Mouse (Mus musculus) lung, embryonic 16.5 days (tissue): ENCODE results near the gene Foxp1. TPM values are rescaled to one million over a fixed set of nuclear protein-coding genes. Genes with fewer than 3 reads are reported as not detected.

Source experiments
- ATAC-seq: fragments of 200-750 bp; cut with Nextera tagmentation; 2 replicates; pipeline ENCODE4 v1.8.0; 2017; ENCODE audit warnings: low read depth, mild to moderate bottlenecking, moderate library complexity
- H3K27ac ChIP-seq: fragments of 300-500 bp; sonication (generic); 2 replicates; pipeline ENCODE4 v1.5.1; 2014; ENCODE audit warnings: mild to moderate bottlenecking, control low read depth, low read length
- H3K27me3 ChIP-seq: fragments of 300-500 bp; sonication (generic); 2 replicates; pipeline ENCODE4 v1.6.1; 2014; ENCODE audit warnings: low read depth, low read length, mixed read lengths; ENCODE audit not compliant: control insufficient read depth, insufficient read depth
- H3K36me3 ChIP-seq: fragments of 300-500 bp; sonication (generic); 2 replicates; pipeline ENCODE4 v1.6.1; 2014; ENCODE audit warnings: low read length; ENCODE audit not compliant: control insufficient read depth, insufficient read depth
- H3K4me1 ChIP-seq: fragments of 300-500 bp; sonication (generic); replicated peaks from 2 replicates; pipeline ENCODE4 v1.6.1; 2014; ENCODE audit warnings: low read length, mixed read lengths; ENCODE audit not compliant: control insufficient read depth, insufficient read depth
- H3K4me2 ChIP-seq: fragments of 300-500 bp; sonication (generic); 2 replicates; pipeline ENCODE4 v1.6.1; 2014; ENCODE audit warnings: low read depth, low read length, control low read depth
- H3K4me3 ChIP-seq: fragments of 300-500 bp; sonication (generic); 2 replicates; pipeline ENCODE4 v1.5.1; 2014; ENCODE audit warnings: mild to moderate bottlenecking, low read length, control low read depth
- H3K9ac ChIP-seq: fragments of 300-500 bp; sonication (generic); 2 replicates; pipeline ENCODE4 v1.6.1; 2014; ENCODE audit warnings: low read length, control low read depth
- H3K9me3 ChIP-seq: fragments of 300-500 bp; sonication (generic); 2 replicates; pipeline ENCODE4 v1.6.1; 2016; ENCODE audit warnings: low read length; ENCODE audit not compliant: control insufficient read depth
- WGBS: fragments of 180-500 bp; shearing (Covaris S2); extraction: QIAGEN DNeasy Blood & Tissue Kit; methylation state at CpG from one replicate; pipeline ENCODE4 v1.1.7; 2014; 5-methylcytosine and 5-hydroxymethylcytosine counted together
- polyA plus RNA-seq: library from polyadenylated mRNA; unstranded; fragments of >200 nt; fragmentation: Nextera tagmentation; extraction: Ambion mirVana; gene quantifications from 2 replicates; pipeline ENCODE4 v1.2.1, GENCODE M21; 2015

Foxp1 gene
- polyA plus RNA-seq, 1 experiment from 2014 or later, result 116 TPM

GRCm38 (mm10) chr6:99385059-99385604 lies 137.4 kb downstream of the Foxp1 start:
- H3K27ac ChIP-seq, result no peak overlapping the region
- 74% methylated on average over 2 of the region's 2 CpGs for WGBS
- no peak overlapping the region for H3K9ac ChIP-seq
- no peaks in the 10 kb centered on the region for H3K9me3 ChIP-seq
- ATAC-seq, result 0 out of 2 replicates have a peak, but pooled peaks have one; percentile 15
- no peaks in the 10 kb centered on the region for H3K27me3 ChIP-seq
- no peak overlapping the region for H3K4me2 ChIP-seq
- no peak overlapping the region for H3K4me3 ChIP-seq
- peaks cover 12% of the 10 kb centered on the region; the same call in 1 of the 2 replicates for H3K4me1 ChIP-seq
- H3K36me3 ChIP-seq, result no peaks in the 10 kb centered on the region

- peaks cover 14% of the 10 kb centered on the region; the same call in 1 of the 2 replicates for H3K4me1 ChIP-seq
- no peaks in the 10 kb centered on the region for H3K36me3 ChIP-seq
- H3K4me3 ChIP-seq, result no peak overlapping the region
- no peak overlapping the region for H3K27ac ChIP-seq
- no peaks in the 10 kb centered on the region for H3K27me3 ChIP-seq
- ATAC-seq, result no peak
- H3K9ac ChIP-seq, result no peak overlapping the region
- 51% methylated on average over 4 of the region's 4 CpGs for WGBS
- H3K4me2 ChIP-seq, result no peak overlapping the region
- no peaks in the 10 kb centered on the region for H3K9me3 ChIP-seq
These were observed 138.6 kb downstream of the Foxp1 start for GRCm38 (mm10) chr6:99383846-99384472.

GRCm38 (mm10) chr6:99380146-99380545 lies 142.4 kb downstream of the Foxp1 start:
- Histone ChIP-seq H3K4me1 (peaks cover 26% of the 10 kb centered on the region), H3K4me2 (no peak overlapping the region), H3K36me3 (no peaks in the 10 kb centered on the region), H3K4me3 (no peak overlapping the region), H3K9ac (no peak overlapping the region), H3K27ac (no peak overlapping the region), H3K27me3 (no peaks in the 10 kb centered on the region), H3K9me3 (no peaks in the 10 kb centered on the region)
- no peak for ATAC-seq
- 60% methylated on average over 5 of the region's 5 CpGs for WGBS

GRCm38 (mm10) chr6:99378997-99379710 lies 143.4 kb downstream of the Foxp1 start:
- H3K4me1 ChIP-seq, result peaks cover 35% of the 10 kb centered on the region
- WGBS, result 56% methylated on average over 7 of the region's 7 CpGs
- H3K4me2 ChIP-seq, result no peak overlapping the region
- H3K4me3 ChIP-seq, result no peak overlapping the region
- H3K27me3 ChIP-seq, result no peaks in the 10 kb centered on the region
- peak overlapping the region; percentile 60 for H3K27ac ChIP-seq
- H3K9ac ChIP-seq, result no peak overlapping the region
- no peaks in the 10 kb centered on the region for H3K9me3 ChIP-seq
- ATAC-seq, result peak; percentile 60
- no peaks in the 10 kb centered on the region for H3K36me3 ChIP-seq

- H3K4me1 ChIP-seq, result peaks cover 40% of the 10 kb centered on the region
- H3K9ac ChIP-seq, result no peak overlapping the region
- H3K4me3 ChIP-seq, result no peak overlapping the region
- H3K27me3 ChIP-seq, result no peaks in the 10 kb centered on the region
- H3K27ac ChIP-seq, result peak overlapping the region; percentile 10; the same call in 1 of the 2 replicates
- ATAC-seq, result no peak
- H3K36me3 ChIP-seq, result no peaks in the 10 kb centered on the region
- H3K9me3 ChIP-seq, result no peaks in the 10 kb centered on the region
- H3K4me2 ChIP-seq, result no peak overlapping the region
- WGBS, result 62% methylated on average over 4 of the region's 4 CpGs
These were observed 144.8 kb downstream of the Foxp1 start for GRCm38 (mm10) chr6:99377716-99378115.

- no peaks in the 10 kb centered on the region for H3K36me3 ChIP-seq
- no peaks in the 10 kb centered on the region for H3K9me3 ChIP-seq
- H3K4me3 ChIP-seq, result no peak overlapping the region
- 63% methylated on average over 2 of the region's 2 CpGs for WGBS
- no peak for ATAC-seq
- peaks cover 43% of the 10 kb centered on the region for H3K4me1 ChIP-seq
- H3K27me3 ChIP-seq, result no peaks in the 10 kb centered on the region
- 0 out of 2 replicates have a peak overlapping the region, but pooled peaks have one; percentile 21 for H3K9ac ChIP-seq
- H3K4me2 ChIP-seq, result no peak overlapping the region
- H3K27ac ChIP-seq, result peak overlapping the region; percentile 10; the same call in 1 of the 2 replicates
These were observed 145.4 kb downstream of the Foxp1 start for GRCm38 (mm10) chr6:99377131-99377530.

GRCm38 (mm10) chr6:99376721-99377120 lies 145.8 kb downstream of the Foxp1 start:
- WGBS, result 79% methylated on average over 8 of the region's 8 CpGs
- Histone ChIP-seq H3K4me1 (peaks cover 47% of the 10 kb centered on the region), H3K4me3 (no peak overlapping the region), H3K9me3 (no peaks in the 10 kb centered on the region), H3K4me2 (no peak overlapping the region), H3K27ac (no peak overlapping the region), H3K36me3 (no peaks in the 10 kb centered on the region), H3K27me3 (no peaks in the 10 kb centered on the region), H3K9ac (no peak overlapping the region)
- no peak for ATAC-seq

- Histone ChIP-seq H3K9me3 (no peaks in the 10 kb centered on the region), H3K9ac (no peak overlapping the region), H3K36me3 (no peaks in the 10 kb centered on the region), H3K4me3 (no peak overlapping the region), H3K27ac (no peak overlapping the region), H3K4me1 (peaks cover 47% of the 10 kb centered on the region), H3K27me3 (no peaks in the 10 kb centered on the region), H3K4me2 (no peak overlapping the region)
- no peak for ATAC-seq
- WGBS, result 40% methylated on average over 6 of the region's 6 CpGs
These were observed 146.7 kb downstream of the Foxp1 start for GRCm38 (mm10) chr6:99375865-99376264.

- peaks cover 47% of the 10 kb centered on the region for H3K4me1 ChIP-seq
- ATAC-seq, result no peak
These were observed 147.1 kb downstream of the Foxp1 start for GRCm38 (mm10) chr6:99375376-99375775.

More at GRCm38 (mm10) chr6:99375376-99375775, 147.1 kb downstream of the Foxp1 start:
- H3K4me2 ChIP-seq, result no peak overlapping the region
- no peaks in the 10 kb centered on the region for H3K27me3 ChIP-seq
- no peak overlapping the region for H3K4me3 ChIP-seq
- no peaks in the 10 kb centered on the region for H3K36me3 ChIP-seq
- H3K27ac ChIP-seq, result 0 out of 2 replicates have a peak overlapping the region, but pooled peaks have one; percentile 13
- 53% methylated on average over 4 of the region's 4 CpGs for WGBS
- no peak overlapping the region for H3K9ac ChIP-seq
- H3K9me3 ChIP-seq, result no peaks in the 10 kb centered on the region
